Mouse (Mus musculus) cortical plate, adult 2 months (tissue): ENCODE measurements around the gene Cd207.

ENCODE experiments used
- CTCF ChIP-seq: fragments of 200-500 bp; IDR thresholded peaks from 2 replicates; pipeline ENCODE4 v1.5.1; 2011; ENCODE audit warnings: mild to moderate bottlenecking, control low read depth, low read length; ENCODE audit not compliant: insufficient read depth; ENCODE audit errors: extremely low read depth
- POLR2A ChIP-seq: fragments of 200-500 bp; IDR thresholded peaks from 2 replicates; pipeline ENCODE4 v1.6.1; 2011; ENCODE audit warnings: mild to moderate bottlenecking, low read length, control low read depth; ENCODE audit not compliant: insufficient read depth; ENCODE audit errors: extremely low read depth

DNA sequence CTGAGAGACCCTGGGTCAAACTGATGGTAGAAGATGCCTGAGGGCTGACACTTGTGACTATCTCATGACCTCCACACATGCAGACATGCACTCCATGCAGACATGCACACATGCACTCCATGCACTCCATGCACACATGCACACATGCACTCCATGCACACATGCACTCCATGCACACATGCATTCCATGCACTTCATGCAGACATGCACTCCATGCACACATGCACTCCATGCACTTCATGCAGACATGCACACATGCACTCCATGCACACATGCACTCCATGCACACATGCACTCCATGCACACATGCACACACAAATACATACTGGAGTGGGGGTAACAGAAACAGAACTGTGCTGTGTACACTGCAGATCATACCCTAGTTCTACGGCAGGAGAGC lies 42.3 kb downstream of the Cd207 start:
- no peak for TF ChIP-seq POLR2A
- TF ChIP-seq CTCF, result no peak
